Mouse (Mus musculus) erythroblast, embryonic 14.5 days (primary cell): ENCODE data around the gene Fam198b. TPM values are rescaled to one million over a fixed set of nuclear protein-coding genes. Genes with fewer than 3 reads are reported as not detected.

ENCODE experiments used
- H3K27me3 ChIP-seq: 2 replicates; pipeline ENCODE4 v1.6.1; 2012; ENCODE audit warnings: inconsistent platforms; ENCODE audit not compliant: control insufficient read depth
- H3K36me3 ChIP-seq: 2 replicates; pipeline ENCODE4 v1.6.1; 2012; ENCODE audit warnings: mild to moderate bottlenecking, inconsistent platforms; ENCODE audit not compliant: control insufficient read depth
- H3K4me1 ChIP-seq: 2 replicates; pipeline ENCODE4 v1.6.1; 2012; ENCODE audit warnings: inconsistent platforms; ENCODE audit not compliant: control insufficient read depth
- H3K4me3 ChIP-seq: replicated peaks from 2 replicates; pipeline ENCODE3; 2012; ENCODE audit warnings: moderate library complexity, mild to moderate bottlenecking, inconsistent platforms
- H3K9me3 ChIP-seq: 2 replicates; pipeline ENCODE4 v1.6.1; 2012; ENCODE audit warnings: low read length, inconsistent platforms, mixed read lengths; ENCODE audit not compliant: control insufficient read depth
- GATA1 ChIP-seq: IDR thresholded peaks from 2 replicates; pipeline ENCODE4 v1.6.1; 2012; ENCODE audit warnings: low read length, inconsistent platforms, mixed read lengths
- TAL1 ChIP-seq: IDR thresholded peaks from 3 replicates; pipeline ENCODE4 v1.6.1; 2012; ENCODE audit warnings: low read length, inconsistent platforms, mixed read lengths
- polyA plus RNA-seq: library from polyadenylated mRNA; stranded (reverse); fragments of >175 nt; gene quantifications from 2 replicates; pipeline ENCODE4 v1.2.3, GENCODE M21; 2012

Gene Fam198b
- 0.01 TPM in 1 of 2 replicates, not detected in the other for polyA plus RNA-seq

GRCm38 (mm10) chr3:79884305-79884704 lies at the start of gene Fam198b:
Fam198b (plus strand) TSS chr3:79884533.
- Histone ChIP-seq H3K36me3 (no peaks in the 10 kb centered on the region), H3K9me3 (no peaks in the 10 kb centered on the region), H3K4me3 (no peak within 1 kb of the TSS), H3K4me1 (peaks cover 3% of the 10 kb centered on the region), H3K27me3 (peaks cover 15% of the 10 kb centered on the region)
- TF ChIP-seq TAL1 = no peak
- no peak for TF ChIP-seq GATA1

GRCm38 (mm10) chr3:79838751-79839150 lies 45.6 kb upstream of the Fam198b start:
- 0 out of 2 replicates have a peak, but pooled peaks cover 2% of the 10 kb centered on the region for H3K36me3 ChIP-seq
- TF ChIP-seq GATA1 (no peak), TAL1 (no peak)
- no peak overlapping the region for H3K4me3 ChIP-seq
- H3K27me3 ChIP-seq = no peaks in the 10 kb centered on the region
- no peaks in the 10 kb centered on the region for H3K9me3 ChIP-seq
- H3K4me1 ChIP-seq = peaks cover 16% of the 10 kb centered on the region

GRCm38 (mm10) chr3:79841475-79841874 lies 42.9 kb upstream of the Fam198b start:
- Histone ChIP-seq H3K4me1 (peaks cover 25% of the 10 kb centered on the region), H3K27me3 (no peaks in the 10 kb centered on the region), H3K4me3 (peak overlapping the region; percentile 71), H3K36me3 (0 out of 2 replicates have a peak, but pooled peaks cover 2% of the 10 kb centered on the region), H3K9me3 (no peaks in the 10 kb centered on the region)
- no peak for TF ChIP-seq TAL1

GRCm38 (mm10) chr3:79842165-79842564 lies 42.2 kb upstream of the Fam198b start:
- H3K36me3 ChIP-seq = 0 out of 2 replicates have a peak, but pooled peaks cover 2% of the 10 kb centered on the region
- H3K27me3 ChIP-seq = no peaks in the 10 kb centered on the region
- TF ChIP-seq GATA1 = no peak
- TF ChIP-seq TAL1 = no peak
- H3K4me1 ChIP-seq = peaks cover 25% of the 10 kb centered on the region
- no peaks in the 10 kb centered on the region for H3K9me3 ChIP-seq
- peak overlapping the region; percentile 71 for H3K4me3 ChIP-seq

GRCm38 (mm10) chr3:79842616-79843016 lies 41.7 kb upstream of the Fam198b start:
- no peak for TF ChIP-seq TAL1
- TF ChIP-seq GATA1 = no peak
- Histone ChIP-seq H3K4me1 (peaks cover 25% of the 10 kb centered on the region), H3K4me3 (peak overlapping the region; percentile 71), H3K36me3 (0 out of 2 replicates have a peak, but pooled peaks cover 2% of the 10 kb centered on the region), H3K27me3 (no peaks in the 10 kb centered on the region), H3K9me3 (no peaks in the 10 kb centered on the region)

- H3K9me3 ChIP-seq = no peaks in the 10 kb centered on the region
- TF ChIP-seq GATA1 = no peak
- H3K4me3 ChIP-seq = no peak overlapping the region
- no peaks in the 10 kb centered on the region for H3K36me3 ChIP-seq
- H3K27me3 ChIP-seq = no peaks in the 10 kb centered on the region
- peaks cover 30% of the 10 kb centered on the region for H3K4me1 ChIP-seq
These were observed 40.3 kb upstream of the Fam198b start for GRCm38 (mm10) chr3:79843999-79844398.

- peaks cover 44% of the 10 kb centered on the region for H3K4me1 ChIP-seq
- no peak overlapping the region for H3K4me3 ChIP-seq
- H3K36me3 ChIP-seq = no peaks in the 10 kb centered on the region
- no peaks in the 10 kb centered on the region for H3K27me3 ChIP-seq
- no peaks in the 10 kb centered on the region for H3K9me3 ChIP-seq
- TF ChIP-seq TAL1 (no peak), GATA1 (no peak)
These were observed 37.7 kb upstream of the Fam198b start for GRCm38 (mm10) chr3:79846633-79847032.

GRCm38 (mm10) chr3:79848841-79849240 lies 35.5 kb upstream of the Fam198b start:
- Histone ChIP-seq H3K36me3 (no peaks in the 10 kb centered on the region), H3K9me3 (no peaks in the 10 kb centered on the region), H3K4me3 (no peak overlapping the region), H3K4me1 (peaks cover 47% of the 10 kb centered on the region), H3K27me3 (no peaks in the 10 kb centered on the region)
- no peak for TF ChIP-seq TAL1
- TF ChIP-seq GATA1 = no peak

GRCm38 (mm10) chr3:79849621-79850020 lies 34.7 kb upstream of the Fam198b start:
- H3K36me3 ChIP-seq = no peaks in the 10 kb centered on the region
- no peak overlapping the region for H3K4me3 ChIP-seq
- peaks cover 47% of the 10 kb centered on the region for H3K4me1 ChIP-seq
- TF ChIP-seq GATA1 (no peak), TAL1 (no peak)
- H3K9me3 ChIP-seq = no peaks in the 10 kb centered on the region
- no peaks in the 10 kb centered on the region for H3K27me3 ChIP-seq

GRCm38 (mm10) chr3:79850656-79851055 lies 33.7 kb upstream of the Fam198b start:
- Histone ChIP-seq H3K9me3 (no peaks in the 10 kb centered on the region), H3K36me3 (no peaks in the 10 kb centered on the region), H3K4me3 (no peak overlapping the region), H3K27me3 (no peaks in the 10 kb centered on the region), H3K4me1 (peaks cover 43% of the 10 kb centered on the region)
- TF ChIP-seq TAL1 = no peak
- TF ChIP-seq GATA1 = no peak
